Mouse (Mus musculus): ENCODE data around the gene Sprr2k. TPM values are rescaled to one million over a fixed set of nuclear protein-coding genes. Genes with fewer than 3 reads are reported as not detected.
"Not testable (repeated sequence)": the region's sequence is repeated elsewhere in the genome, so short reads cannot be mapped to it uniquely, and the experiment has no call there.

The Sprr2k gene
- total RNA-seq (2021): not detected
- long read RNA-seq, experiment 1: 0 reads
- long read RNA-seq, experiment 2: 0 reads

- no peak within 1 kb of the TSS for H3K27ac ChIP-seq
- TF ChIP-seq CTCF (IDR thresholded peaks at IDR 0.05): no peak
- no peak within 1 kb of the TSS for H3K4me3 ChIP-seq
- DNase-seq: no peak
- intact Hi-C loops (cut with DNase I): no loop called here
These were observed at the start of gene Sprr2k for GRCm38 (mm10) chr3:92432282-92432681. Gene Sprr2k, plus strand, starts transcription at chr3:92432582.

- no peak within 1 kb of the TSS for H3K27ac ChIP-seq
- no peak within 1 kb of the TSS for H3K4me3 ChIP-seq
- no peak for TF ChIP-seq CTCF (IDR thresholded peaks at IDR 0.05)
- DNase-seq: no peak
- intact Hi-C loops (cut with DNase I): no loop called here
These were observed 47.0 kb upstream of the Sprr2k start, which contains the start of gene Sprr2h for GRCm38 (mm10) chr3:92385385-92385784. Gene Sprr2h, plus strand, starts transcription at chr3:92385685.

- no peak for DNase-seq
- TF ChIP-seq CTCF (IDR thresholded peaks at IDR 0.05): no peak
- Histone ChIP-seq H3K27ac (no peak overlapping the region), H3K4me3 (no peak overlapping the region)
- intact Hi-C loops (cut with DNase I): no loop called here
These were observed 38.1 kb upstream of the Sprr2k start for GRCm38 (mm10) chr3:92394301-92394700.

GRCm38 (mm10) chr3:92407691-92408090 is 24.7 kb upstream of the Sprr2k start, which contains the start of gene Sprr2i:
Gene Sprr2i, plus strand, starts transcription at chr3:92407991.
- Histone ChIP-seq H3K4me3 (no peak within 1 kb of the TSS), H3K27ac (no peak within 1 kb of the TSS)
- DNase-seq: no peak
- no peak for TF ChIP-seq CTCF (IDR thresholded peaks at IDR 0.05)
- intact Hi-C loops (cut with DNase I): no loop called here

GRCm38 (mm10) chr3:92417782-92418181 is 14.6 kb upstream of the Sprr2k start, which contains the start of gene Sprr2j-ps:
Gene Sprr2j-ps, plus strand, starts transcription at chr3:92418082.
- Histone ChIP-seq H3K27ac (no peak within 1 kb of the TSS), H3K4me3 (no peak within 1 kb of the TSS)
- no peak for TF ChIP-seq CTCF (IDR thresholded peaks at IDR 0.05)
- DNase-seq: no peak
- intact Hi-C loops (cut with DNase I): no loop called here

GRCm38 (mm10) chr3:92429323-92429722 is 3.1 kb upstream of the Sprr2k start, which contains the start of gene Gm9774:
Gene Gm9774, minus strand, starts transcription at chr3:92429423.
- Histone ChIP-seq H3K4me3 (no peak within 1 kb of the TSS), H3K27ac (no peak within 1 kb of the TSS)
- no peak for DNase-seq
- TF ChIP-seq CTCF (IDR thresholded peaks at IDR 0.05): no peak
- intact Hi-C loops (cut with DNase I): no loop called here

- H3K27ac ChIP-seq: no peak within 1 kb of the TSS
- intact Hi-C loops (cut with DNase I): no loop called here
These were observed 6.3 kb downstream of the Sprr2k start, which contains the start of gene Sprr1b for GRCm38 (mm10) chr3:92438689-92439088. Gene Sprr1b, minus strand, starts transcription at chr3:92438789.

GRCm38 (mm10) chr3:92440177-92440576 is 7.8 kb downstream of the Sprr2k start:
- TF ChIP-seq CTCF (IDR thresholded peaks at IDR 0.05): no peak
- intact Hi-C loops (cut with DNase I): no loop called here
- no peak for DNase-seq
- Histone ChIP-seq H3K4me3 (no peak overlapping the region), H3K27ac (no peak overlapping the region)

More at GRCm38 (mm10) chr3:92438689-92439088, 6.3 kb downstream of the Sprr2k start, which contains the start of gene Sprr1b:
- no peak for TF ChIP-seq CTCF (IDR thresholded peaks at IDR 0.05)
- DNase-seq: no peak
- no peak within 1 kb of the TSS for H3K4me3 ChIP-seq

GRCm38 (mm10) chr3:92455151-92455550 is 22.8 kb downstream of the Sprr2k start:
- no peak overlapping the region for H3K27ac ChIP-seq
- H3K4me3 ChIP-seq: no peak overlapping the region
- TF ChIP-seq CTCF (IDR thresholded peaks at IDR 0.05): no peak
- DNase-seq: no peak
- intact Hi-C loops (cut with DNase I): no loop called here

- no peak for TF ChIP-seq CTCF (IDR thresholded peaks at IDR 0.05)
- no peak within 1 kb of the TSS for H3K27ac ChIP-seq
- intact Hi-C loops (cut with DNase I): no loop called here
- DNase-seq: no peak
- H3K4me3 ChIP-seq: no peak within 1 kb of the TSS
These were observed 26.2 kb downstream of the Sprr2k start, which contains the start of gene Sprr3 for GRCm38 (mm10) chr3:92458620-92459019. Gene Sprr3, minus strand, starts transcription at chr3:92458720.

- intact Hi-C loops (cut with DNase I): no loop called here
- no peak for DNase-seq
- Histone ChIP-seq H3K4me3 (no peak overlapping the region), H3K27ac (no peak overlapping the region)
- TF ChIP-seq CTCF (IDR thresholded peaks at IDR 0.05): no peak
These were observed 34.2 kb downstream of the Sprr2k start for GRCm38 (mm10) chr3:92466576-92466975.

- TF ChIP-seq CTCF (IDR thresholded peaks at IDR 0.05): no peak
- no peak for DNase-seq
- Histone ChIP-seq H3K27ac (no peak overlapping the region), H3K4me3 (no peak overlapping the region)
- intact Hi-C loops (cut with DNase I): no loop called here
These were observed 35.0 kb downstream of the Sprr2k start for GRCm38 (mm10) chr3:92467424-92467823.

GRCm38 (mm10) chr3:92470111-92470510 is 37.7 kb downstream of the Sprr2k start:
- intact Hi-C loops (cut with DNase I): no loop called here
- no peak for DNase-seq
- Histone ChIP-seq H3K27ac (no peak overlapping the region), H3K4me3 (no peak overlapping the region)
- no peak for TF ChIP-seq CTCF (IDR thresholded peaks at IDR 0.05)

GRCm38 (mm10) chr3:92481249-92481648 is 48.9 kb downstream of the Sprr2k start:
- intact Hi-C loops (cut with DNase I); DNase-seq; H3K4me3 ChIP-seq; H3K27ac ChIP-seq: not testable (repeated sequence)

Other genes starting within 250 kb of the Sprr2k start
- not detected for gene Sprr2a1, start 216.8 kb upstream of the Sprr2k start, total RNA-seq (2021)
- gene Sprr2a2, start 216.7 kb upstream of the Sprr2k start, total RNA-seq (2021): not detected
- gene Sprr2a3, start 147.2 kb upstream of the Sprr2k start, total RNA-seq (2021): not detected
- not detected for gene Sprr2b, start 116.0 kb upstream of the Sprr2k start, total RNA-seq (2021)
- gene Sprr2d, start 93.4 kb upstream of the Sprr2k start, total RNA-seq (2021): not detected
- gene Sprr2e, start 80.4 kb upstream of the Sprr2k start, total RNA-seq (2021): not detected
- not detected for gene Sprr2f, start 67.4 kb upstream of the Sprr2k start, total RNA-seq (2021)
- not detected for gene Sprr2h, start 46.9 kb upstream of the Sprr2k start, total RNA-seq (2021)
- gene Sprr2i, start 24.6 kb upstream of the Sprr2k start, total RNA-seq (2021): not detected
- gene Sprr2j-ps, start 14.5 kb upstream of the Sprr2k start, total RNA-seq (2021): not detected
- gene Gm9774, start 3.2 kb upstream of the Sprr2k start, total RNA-seq (2021): 1 to 10 TPM; 2.6 to 6.5 TPM
- gene Sprr1b, start 6.2 kb downstream of the Sprr2k start, total RNA-seq (2021): not detected
- not detected for gene Sprr3, start 26.1 kb downstream of the Sprr2k start, total RNA-seq (2021)
- gene Sprr1a, start 53.3 kb downstream of the Sprr2k start, total RNA-seq (2021): not detected
- not detected for gene Sprr4, start 67.9 kb downstream of the Sprr2k start, total RNA-seq (2021)
- gene 2310046K23Rik, start 101.9 kb downstream of the Sprr2k start, total RNA-seq (2021): not detected
- not detected for gene Ivl, start 141.2 kb downstream of the Sprr2k start, total RNA-seq (2021)
- gene Smcp, start 156.4 kb downstream of the Sprr2k start, total RNA-seq (2021): not detected
- gene 2210017I01Rik, start 174.9 kb downstream of the Sprr2k start, total RNA-seq (2021): not detected
- gene Lce6a, start 189.1 kb downstream of the Sprr2k start, total RNA-seq (2021): not detected
- gene Lce1a1, start 215.7 kb downstream of the Sprr2k start, total RNA-seq (2021): not detected
- gene Lce1b, start 224.3 kb downstream of the Sprr2k start, total RNA-seq (2021): not detected
- gene Lce1a2, start 237.7 kb downstream of the Sprr2k start, total RNA-seq (2021): not detected
- not detected for gene Lce1c, start 246.7 kb downstream of the Sprr2k start, total RNA-seq (2021)

All from gastrocnemius, adult 2 months (tissue).